8 mouse cellular contexts compared by ENCODE assay signal in genomic region chr14:48445984-48446683, GRCm38 (mm10). TPM values are rescaled to one million over a fixed set of nuclear protein-coding genes. Genes with fewer than 3 reads are reported as not detected.
DNase-seq lines count a peak whose midpoint lies in the region; ATAC-seq and TF ChIP-seq lines count a peak whose summit lies in the region.

Tmem260 (plus strand) TSS chr14:48446124.

- peak; percentile 93 to 96 for DNase-seq in heart, postnatal 10 days
- DNase-seq in large intestine, adult 2 months (ENCODE audit: low read depth, low spot score), result peak; percentile 75
- peak; percentile 93 for DNase-seq in liver, postnatal 0 days
- peak; percentile 97 for DNase-seq in testis, postnatal 10 days (ENCODE audit: low spot score)

- intact Hi-C loops in heart, postnatal 10 days (cut with DNase I), result loop anchor here (2.0 to 5.0 kb wide), 3 partner anchors 21 to 216 kb away; no protein-coding TSS in a partner anchor

- H3K9ac ChIP-seq in ES-Bruce4 (ENCODE audit: low read depth, poor library complexity, severe bottlenecking), result peak within 1 kb of the TSS; percentile 58
- peak within 1 kb of the TSS; percentile 91 for H3K9ac ChIP-seq in forebrain, embryonic 13.5 days
- peak within 1 kb of the TSS; percentile 92 for H3K9ac ChIP-seq in liver, postnatal 0 days (replicated peaks)
- peak within 1 kb of the TSS; percentile 92 for H3K9ac ChIP-seq in neural tube, embryonic 14.5 days (replicated peaks; ENCODE audit: low read depth, low read length)

- H3K9me3 ChIP-seq in ES-Bruce4 (replicated peaks; ENCODE audit: control insufficient read depth, insufficient read depth, low read length, poor library complexity, severe bottlenecking), result no peaks in the 10 kb centered on the region
- no peaks in the 10 kb centered on the region for H3K9me3 ChIP-seq in forebrain, embryonic 13.5 days (replicated peaks)
- no peaks in the 10 kb centered on the region for H3K9me3 ChIP-seq in liver, postnatal 0 days (ENCODE audit: low read length)
- no peaks in the 10 kb centered on the region for H3K9me3 ChIP-seq in neural tube, embryonic 14.5 days (ENCODE audit: control insufficient read depth, low read length)

- ATAC-seq in cerebellum, adult (ENCODE audit: insufficient number of reproducible peaks, low FRiP score, low TSS enrichment), result peak; percentile 99
- peak; percentile 98 for ATAC-seq in forebrain, embryonic 13.5 days
- peak; percentile 100 for ATAC-seq in liver, postnatal 0 days
- peak; percentile 99 for ATAC-seq in neural tube, embryonic 14.5 days (ENCODE audit: low read depth)

- TF ChIP-seq POLR2A in ES-Bruce4 (IDR thresholded peaks at IDR 0.05; ENCODE audit: insufficient read depth, low read length), result no peak

- H3K36me3 ChIP-seq in ES-Bruce4 (ENCODE audit: control insufficient read depth, insufficient read depth, low read length, poor library complexity, severe bottlenecking), result no peaks in the 10 kb centered on the region
- H3K36me3 ChIP-seq in forebrain, embryonic 13.5 days (ENCODE audit: poor library complexity, severe bottlenecking), result no peaks in the 10 kb centered on the region
- no peaks in the 10 kb centered on the region for H3K36me3 ChIP-seq in liver, postnatal 0 days (replicated peaks; ENCODE audit: insufficient read depth, low read length)
- no peaks in the 10 kb centered on the region for H3K36me3 ChIP-seq in neural tube, embryonic 14.5 days (ENCODE audit: control insufficient read depth, insufficient read depth, low read length)

- H3K4me2 ChIP-seq in forebrain, embryonic 13.5 days, result peak within 1 kb of the TSS; percentile 64
- H3K4me2 ChIP-seq in liver, postnatal 0 days (ENCODE audit: low read depth, low read length), result peak within 1 kb of the TSS; percentile 76
- H3K4me2 ChIP-seq in neural tube, embryonic 14.5 days (ENCODE audit: low read depth, low read length), result peak within 1 kb of the TSS; percentile 51

- H3K27me3 ChIP-seq in ES-Bruce4 (ENCODE audit: control insufficient read depth, insufficient read depth, low read length, poor library complexity, severe bottlenecking), result no peaks in the 10 kb centered on the region
- peaks cover 6% of the 10 kb centered on the region; the same call in 1 of the 2 replicates for H3K27me3 ChIP-seq in forebrain, embryonic 13.5 days
- no peaks in the 10 kb centered on the region for H3K27me3 ChIP-seq in liver, postnatal 0 days (ENCODE audit: insufficient read depth, low read length)
- H3K27me3 ChIP-seq in neural tube, embryonic 14.5 days (ENCODE audit: control insufficient read depth, insufficient read depth, low read length), result no peaks in the 10 kb centered on the region

- no peak within 1 kb of the TSS for H3K27ac ChIP-seq in ES-Bruce4 (ENCODE audit: insufficient read depth, low read length)
- peak within 1 kb of the TSS; percentile 84 for H3K27ac ChIP-seq in forebrain, embryonic 13.5 days
- peak within 1 kb of the TSS; percentile 86 for H3K27ac ChIP-seq in liver, postnatal 0 days (ENCODE audit: low read depth)
- peak within 1 kb of the TSS; percentile 89 for H3K27ac ChIP-seq in neural tube, embryonic 14.5 days (ENCODE audit: low read depth, low read length)

- peak within 1 kb of the TSS; percentile 92 for H3K4me3 ChIP-seq in ES-Bruce4 (ENCODE audit: low read depth, low read length)
- H3K4me3 ChIP-seq in forebrain, embryonic 13.5 days, result peak within 1 kb of the TSS; percentile 87
- H3K4me3 ChIP-seq in liver, postnatal 0 days (ENCODE audit: low read depth, low read length), result peak within 1 kb of the TSS; percentile 96
- peak within 1 kb of the TSS; percentile 77 for H3K4me3 ChIP-seq in neural tube, embryonic 14.5 days (ENCODE audit: low read depth, low read length)

- no peaks in the 10 kb centered on the region for H3K4me1 ChIP-seq in ES-Bruce4 (ENCODE audit: control insufficient read depth, insufficient read depth, low read length)
- peaks cover 12% of the 10 kb centered on the region for H3K4me1 ChIP-seq in forebrain, embryonic 13.5 days
- peaks cover 12% of the 10 kb centered on the region for H3K4me1 ChIP-seq in liver, postnatal 0 days (ENCODE audit: insufficient read depth)
- H3K4me1 ChIP-seq in neural tube, embryonic 14.5 days (ENCODE audit: control insufficient read depth, insufficient read depth, low read length), result peaks cover 9% of the 10 kb centered on the region; the same call in 1 of the 2 replicates

- 0 out of 2 replicates have a peak, but pooled peaks have one; percentile 18 for TF ChIP-seq EP300 in ES-Bruce4 (IDR thresholded peaks at IDR 0.05; ENCODE audit: insufficient read depth, low read depth, low read length)
- peak; percentile 20; the same call in 1 of the 2 replicates for TF ChIP-seq EP300 in liver, postnatal 0 days (IDR thresholded peaks at IDR 0.05; ENCODE audit: low read depth)

- under 1% methylated on average over 66 of the region's 69 CpGs for WGBS in forebrain, embryonic 13.5 days
- WGBS in large intestine, adult 2 months, result under 1% methylated on average over 67 of the region's 69 CpGs
- 2% methylated on average over 51 of the region's 69 CpGs for WGBS in liver, postnatal 0 days (ENCODE audit: insufficient replicate concordance)
- under 1% methylated on average over 47 of the region's 69 CpGs for WGBS in neural tube, embryonic 14.5 days

- TF ChIP-seq CTCF in ES-Bruce4 (IDR thresholded peaks at IDR 0.05; ENCODE audit: low read depth, low read length), result peak; percentile 68
- peak; percentile 98 for TF ChIP-seq CTCF in liver, postnatal 0 days (IDR thresholded peaks at IDR 0.05; ENCODE audit: low read depth)

RNA-seq across cellular contexts. Expression of gene Tmem260, which starts in this region (rescaled TPM):
- polyA plus RNA-seq in ES-Bruce4 (2011; ENCODE audit: insufficient read depth, insufficient read length, low read depth, missing spikeins), result 14.0 and 14.7 TPM in 2 replicates
- polyA plus RNA-seq in forebrain, embryonic 13.5 days (2015; fragmentation: Nextera tagmentation; extraction: Ambion mirVana), result 16.5 and 18.4 TPM in 2 replicates
- 10 to 100 TPM; 11.3 to 11.9 TPM for total RNA-seq in heart, postnatal 10 days (2021)
- 4.9 and 9.9 TPM in 2 replicates for polyA plus RNA-seq in large intestine, adult 2 months (2012; rRNA removed)
- 3.9 and 5.4 TPM in 2 replicates for polyA plus RNA-seq in liver, postnatal 0 days (2015; fragmentation: Nextera tagmentation; extraction: Ambion mirVana)
- polyA plus RNA-seq in neural tube, embryonic 14.5 days (2014; fragmentation: Nextera tagmentation; extraction: Ambion mirVana), result 19.9 and 23.3 TPM in 2 replicates
